Mouse (Mus musculus): ENCODE data around the gene Gabrg3.

GRCm38 (mm10) chr7:57071435-57072160, 315.4 kb downstream of the Gabrg3 start:
- TF ChIP-seq CTCF (IDR thresholded peaks at IDR 0.05; ENCODE audit: low read depth, low read length) (no peak), POLR2A (IDR thresholded peaks at IDR 0.05; ENCODE audit: extremely low read depth, insufficient read depth, low read length) (no peak)

All from liver, adult 2 months (tissue).